Mouse (Mus musculus): ENCODE measurements around the gene Gm26661. TPM values are rescaled to one million over a fixed set of nuclear protein-coding genes. Genes with fewer than 3 reads are reported as not detected.

The Gm26661 gene
- polyA plus RNA-seq, 1 experiment from 2014 or later: not detected

DNA sequence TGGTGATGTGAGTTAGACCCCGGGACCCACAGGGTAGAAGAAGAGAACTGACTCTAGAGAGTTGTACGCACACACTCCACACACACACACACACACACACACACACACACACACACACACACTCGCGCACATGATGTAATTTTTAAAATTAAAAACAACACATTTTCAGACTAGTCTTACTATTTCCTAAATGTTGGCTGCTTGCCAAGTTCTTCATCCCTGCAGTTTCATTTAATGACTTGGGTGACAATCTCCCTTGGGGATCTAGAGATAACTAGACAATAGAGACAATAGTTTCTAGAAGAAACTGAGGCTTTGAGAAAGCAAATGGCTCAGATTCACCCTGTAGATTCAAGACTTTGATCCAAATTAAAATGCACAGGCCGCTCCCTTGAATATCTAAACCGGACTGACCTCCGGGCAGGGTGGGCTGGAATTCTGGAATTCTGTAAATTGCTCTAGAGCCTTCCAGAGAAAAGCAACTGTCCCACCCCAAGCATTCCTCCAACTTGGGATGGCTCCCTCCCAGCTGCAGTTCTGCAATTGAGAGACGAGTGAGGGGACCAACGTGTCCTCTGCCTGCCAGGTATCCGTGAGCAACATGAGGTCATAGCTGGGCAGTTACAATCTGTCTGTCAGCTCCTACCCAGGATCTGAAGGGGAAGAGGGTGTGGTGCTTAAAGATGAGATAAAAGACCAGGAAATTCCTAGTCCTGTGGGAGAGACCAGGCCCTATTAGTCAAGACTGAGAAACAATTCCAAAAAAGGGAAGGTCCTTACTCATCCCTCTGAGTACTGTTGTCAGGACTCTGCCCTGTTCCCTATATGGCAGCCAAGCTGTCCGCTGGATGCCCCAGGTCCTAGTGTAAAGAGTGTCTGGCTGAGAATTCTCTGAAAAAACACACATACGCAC lies 17.9 kb downstream of the Gm26661 start:
- H3K36me3 ChIP-seq (ENCODE audit: control insufficient read depth, insufficient read depth, low read length): no peaks in the 10 kb centered on the region
- no peaks in the 10 kb centered on the region for H3K4me1 ChIP-seq (ENCODE audit: control insufficient read depth, insufficient read depth, low read length)
- no peak for DNase-seq (ENCODE audit: low spot score)
- no peak overlapping the region for H3K4me3 ChIP-seq (ENCODE audit: low read depth, low read length)
- H3K9me3 ChIP-seq (ENCODE audit: control insufficient read depth, low read length): no peaks in the 10 kb centered on the region
- H3K4me2 ChIP-seq (ENCODE audit: low read depth): no peak overlapping the region
- 90% methylated on average over 12 of the region's 12 CpGs for WGBS
- H3K27ac ChIP-seq (ENCODE audit: low read depth, low read length): no peak overlapping the region
- no peak overlapping the region for H3K9ac ChIP-seq (ENCODE audit: low read length)
- no peaks in the 10 kb centered on the region for H3K27me3 ChIP-seq (ENCODE audit: control insufficient read depth, insufficient read depth, low read length)
- ATAC-seq (ENCODE audit: insufficient read depth, low FRiP score, low TSS enrichment): no peak

DNA sequence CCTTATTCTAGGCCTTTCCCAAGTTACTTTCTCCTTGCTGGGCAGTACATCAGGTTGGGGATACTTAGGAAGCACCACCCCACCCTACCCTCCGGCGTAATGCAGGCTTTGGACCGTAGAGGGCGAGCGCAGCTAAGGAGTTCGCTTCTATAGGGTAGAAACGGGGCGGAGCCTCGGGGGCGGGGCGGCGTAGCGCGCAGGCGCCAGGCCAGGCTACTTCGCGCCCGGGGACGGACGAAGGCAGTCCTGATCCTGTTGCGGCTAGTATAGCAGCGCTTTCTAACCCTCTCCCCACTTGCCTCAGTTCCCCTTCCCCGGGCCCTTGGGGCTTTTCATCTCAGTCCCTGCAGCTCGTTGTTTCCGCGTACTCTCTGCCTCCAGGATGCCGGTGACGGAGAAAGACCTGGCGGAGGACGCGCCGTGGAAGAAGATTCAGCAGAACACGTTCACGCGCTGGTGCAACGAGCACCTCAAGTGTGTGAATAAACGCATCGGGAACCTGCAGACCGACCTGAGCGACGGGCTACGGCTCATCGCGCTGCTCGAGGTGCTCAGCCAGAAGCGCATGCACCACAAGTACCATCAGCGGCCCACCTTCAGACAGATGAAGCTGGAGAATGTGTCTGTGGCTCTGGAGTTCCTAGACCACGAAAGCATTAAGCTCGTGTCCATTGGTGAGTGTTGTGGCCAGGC lies 26.5 kb downstream of the Gm26661 start, which contains the start of gene Flnb:
Gene Flnb, plus strand, starts transcription at position 188 of the 693 bp plus-strand sequence.
- peak within 1 kb of the TSS; percentile 94 for H3K4me2 ChIP-seq (ENCODE audit: low read depth)
- peak within 1 kb of the TSS; percentile 64 for H3K4me3 ChIP-seq (ENCODE audit: low read depth, low read length)
- no peaks in the 10 kb centered on the region for H3K27me3 ChIP-seq (ENCODE audit: control insufficient read depth, insufficient read depth, low read length)
- H3K9ac ChIP-seq (ENCODE audit: low read length): peak within 1 kb of the TSS; percentile 47
- under 1% methylated on average over 49 of the region's 49 CpGs for WGBS
- no peaks in the 10 kb centered on the region for H3K9me3 ChIP-seq (ENCODE audit: control insufficient read depth, low read length)
- DNase-seq (ENCODE audit: low spot score) (peak; percentile 98), ATAC-seq (ENCODE audit: insufficient read depth, low FRiP score, low TSS enrichment) (peak; percentile 97)
- H3K4me1 ChIP-seq (ENCODE audit: control insufficient read depth, insufficient read depth, low read length): peaks cover 12% of the 10 kb centered on the region
- H3K36me3 ChIP-seq (ENCODE audit: control insufficient read depth, insufficient read depth, low read length): no peaks in the 10 kb centered on the region
- no peak within 1 kb of the TSS for H3K27ac ChIP-seq (ENCODE audit: low read depth, low read length)

DNA sequence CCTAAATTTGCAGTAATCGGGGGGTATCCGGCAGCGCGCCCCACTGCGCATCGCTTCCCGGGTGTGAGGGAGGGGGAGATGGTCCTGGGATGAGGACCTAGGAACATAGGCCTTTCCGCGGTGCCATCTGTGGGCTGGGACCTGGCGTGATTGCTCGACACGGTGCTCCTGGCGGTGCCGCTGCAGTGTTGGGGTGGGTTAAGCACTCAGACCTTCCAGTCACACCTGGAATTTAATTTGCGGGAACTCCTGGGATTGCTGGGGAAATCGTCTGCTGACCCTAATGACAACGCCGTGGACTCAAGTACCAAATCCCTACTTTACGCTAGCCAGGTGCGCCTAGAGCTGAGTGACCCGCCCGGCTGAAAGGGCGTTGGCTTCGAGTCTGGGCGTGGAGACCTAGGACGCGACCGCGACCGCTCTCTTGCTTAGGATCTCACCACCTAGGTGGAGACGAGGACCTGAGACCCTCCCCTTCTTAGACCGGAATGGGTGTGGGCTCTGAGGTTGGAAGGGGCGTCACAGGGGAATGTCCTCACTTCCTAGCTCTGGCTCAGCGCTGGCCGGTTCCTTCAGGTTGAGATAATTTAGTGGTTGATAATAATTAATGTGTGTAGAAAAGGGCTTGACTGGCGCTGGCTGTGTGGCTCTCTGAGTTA lies 27.2 kb downstream of the Gm26661 start:
- WGBS: under 1% methylated on average over 36 of the region's 36 CpGs
- Histone ChIP-seq H3K27me3 (ENCODE audit: control insufficient read depth, insufficient read depth, low read length) (no peaks in the 10 kb centered on the region), H3K4me1 (ENCODE audit: control insufficient read depth, insufficient read depth, low read length) (peaks cover 12% of the 10 kb centered on the region), H3K9me3 (ENCODE audit: control insufficient read depth, low read length) (no peaks in the 10 kb centered on the region), H3K4me2 (ENCODE audit: low read depth) (peak overlapping the region; percentile 94), H3K9ac (ENCODE audit: low read length) (peak overlapping the region; percentile 47), H3K4me3 (ENCODE audit: low read depth, low read length) (peak overlapping the region; percentile 64), H3K36me3 (ENCODE audit: control insufficient read depth, insufficient read depth, low read length) (no peaks in the 10 kb centered on the region), H3K27ac (ENCODE audit: low read depth, low read length) (no peak overlapping the region)
- peak; percentile 44 for DNase-seq (ENCODE audit: low spot score)
- ATAC-seq (ENCODE audit: insufficient read depth, low FRiP score, low TSS enrichment): peak; percentile 58

DNA sequence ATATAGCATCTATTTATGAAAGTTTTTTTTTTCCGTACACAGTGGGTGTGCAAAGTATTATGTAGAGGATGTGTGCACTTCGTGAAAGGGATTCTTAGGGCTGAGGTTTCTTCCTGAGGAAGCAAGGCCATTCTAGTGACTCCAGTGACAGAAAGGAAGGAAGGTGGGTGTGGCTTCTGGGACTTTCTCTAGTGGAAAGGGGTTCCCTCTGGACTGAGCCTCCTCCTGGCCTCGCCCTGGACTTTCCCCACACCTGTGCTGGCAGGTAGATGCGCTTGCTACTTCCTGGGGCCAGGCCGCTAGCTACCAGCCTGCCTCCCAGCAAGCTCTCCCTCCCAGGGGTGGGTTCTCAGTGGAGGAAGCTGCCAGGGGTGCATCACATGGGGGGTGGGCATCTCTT lies 28.1 kb downstream of the Gm26661 start:
- H3K36me3 ChIP-seq (ENCODE audit: control insufficient read depth, insufficient read depth, low read length): no peaks in the 10 kb centered on the region
- H3K9me3 ChIP-seq (ENCODE audit: control insufficient read depth, low read length): no peaks in the 10 kb centered on the region
- H3K4me1 ChIP-seq (ENCODE audit: control insufficient read depth, insufficient read depth, low read length): peaks cover 12% of the 10 kb centered on the region
- 78% methylated on average over 5 of the region's 5 CpGs for WGBS
- DNase-seq (ENCODE audit: low spot score) (no peak), ATAC-seq (ENCODE audit: insufficient read depth, low FRiP score, low TSS enrichment) (no peak)
- peak overlapping the region; percentile 64; the same call in 1 of the 2 replicates for H3K4me3 ChIP-seq (ENCODE audit: low read depth, low read length)
- H3K27me3 ChIP-seq (ENCODE audit: control insufficient read depth, insufficient read depth, low read length): no peaks in the 10 kb centered on the region
- peak overlapping the region; percentile 94 for H3K4me2 ChIP-seq (ENCODE audit: low read depth)
- no peak overlapping the region for H3K27ac ChIP-seq (ENCODE audit: low read depth, low read length)
- H3K9ac ChIP-seq (ENCODE audit: low read length): no peak overlapping the region

DNA sequence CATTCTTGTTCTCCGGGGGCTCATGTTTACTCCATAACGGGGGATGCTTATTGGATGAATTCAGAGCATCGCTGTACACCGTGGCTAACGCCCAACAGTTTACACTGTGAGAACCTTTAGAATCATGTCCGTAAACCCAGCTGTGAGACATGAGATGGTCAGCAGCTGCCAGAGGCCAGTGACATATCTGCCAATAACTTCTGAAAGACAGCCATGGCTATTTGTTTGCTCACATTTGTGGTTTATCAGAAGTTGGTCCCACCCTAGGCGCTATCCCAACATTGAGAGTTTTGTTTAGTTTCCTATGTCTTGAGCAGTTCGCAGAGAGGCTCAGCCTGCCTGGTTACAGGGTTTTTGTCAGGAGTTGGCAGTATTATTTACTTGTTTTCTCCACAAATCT lies 30.0 kb downstream of the Gm26661 start:
- peaks cover 19% of the 10 kb centered on the region for H3K4me1 ChIP-seq (ENCODE audit: control insufficient read depth, insufficient read depth, low read length)
- H3K4me2 ChIP-seq (ENCODE audit: low read depth): no peak overlapping the region

DNA sequence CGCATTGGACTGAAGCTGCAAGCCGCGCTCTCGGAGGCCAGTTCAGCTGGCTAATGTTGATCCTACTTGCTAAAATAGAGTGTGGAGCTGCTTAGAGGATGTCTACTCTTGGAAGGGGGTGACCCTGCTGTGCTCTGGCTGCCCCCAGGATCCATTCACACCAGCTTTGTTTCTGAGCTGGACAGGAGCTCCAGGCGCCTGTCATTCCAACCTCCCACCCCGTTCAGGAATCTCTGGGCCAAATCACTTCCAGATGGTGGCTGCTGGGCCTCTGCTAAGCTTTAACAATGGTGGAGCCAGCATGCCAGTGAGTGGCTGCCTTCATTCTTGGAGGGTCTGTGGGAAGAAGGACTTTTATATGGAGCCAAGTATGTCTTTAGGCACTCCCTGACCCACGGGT lies 31.3 kb downstream of the Gm26661 start:
- no peak overlapping the region for H3K4me3 ChIP-seq (ENCODE audit: low read depth, low read length)

More for the DNA sequence above, 30.0 kb downstream of the Gm26661 start:
- Histone ChIP-seq H3K9ac (ENCODE audit: low read length) (no peak overlapping the region), H3K9me3 (ENCODE audit: control insufficient read depth, low read length) (no peaks in the 10 kb centered on the region), H3K27ac (ENCODE audit: low read depth, low read length) (no peak overlapping the region), H3K36me3 (ENCODE audit: control insufficient read depth, insufficient read depth, low read length) (no peaks in the 10 kb centered on the region), H3K27me3 (ENCODE audit: control insufficient read depth, insufficient read depth, low read length) (no peaks in the 10 kb centered on the region), H3K4me3 (ENCODE audit: low read depth, low read length) (no peak overlapping the region)
- no peak for DNase-seq (ENCODE audit: low spot score)
- 72% methylated on average over 8 of the region's 8 CpGs for WGBS
- ATAC-seq (ENCODE audit: insufficient read depth, low FRiP score, low TSS enrichment): no peak

DNA sequence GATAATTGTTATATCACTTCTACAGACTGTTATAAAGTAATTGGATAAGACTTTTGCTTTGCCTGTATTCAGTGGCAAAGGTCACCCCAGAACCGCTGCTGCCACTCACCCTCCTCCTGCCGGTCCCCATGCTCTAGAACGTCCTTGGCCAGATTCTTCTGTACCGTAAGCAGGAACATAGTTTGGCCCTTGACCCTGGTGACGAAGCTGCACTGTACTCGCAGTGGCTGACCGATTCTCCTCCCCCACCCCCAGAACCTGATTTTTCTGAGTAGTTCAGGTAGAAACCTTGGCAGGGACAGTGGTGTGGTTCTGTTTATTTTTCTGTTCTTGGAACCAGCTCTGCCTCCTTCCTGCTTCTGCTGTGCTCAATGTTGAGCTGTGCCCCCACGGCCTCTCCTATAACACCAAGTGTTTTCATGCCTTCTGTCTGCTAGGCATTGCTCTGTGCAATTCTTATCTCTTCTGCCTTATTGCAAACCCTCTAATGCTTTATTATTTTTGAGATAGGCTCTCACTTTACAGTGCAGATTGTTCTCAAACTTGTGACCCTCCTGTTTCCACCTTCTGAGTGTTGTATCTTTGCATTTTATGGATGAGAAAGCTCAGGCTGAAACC lies 33.4 kb downstream of the Gm26661 start:
- Histone ChIP-seq H3K36me3 (ENCODE audit: control insufficient read depth, insufficient read depth, low read length) (no peaks in the 10 kb centered on the region), H3K27me3 (ENCODE audit: control insufficient read depth, insufficient read depth, low read length) (no peaks in the 10 kb centered on the region), H3K9ac (ENCODE audit: low read length) (no peak overlapping the region), H3K4me1 (ENCODE audit: control insufficient read depth, insufficient read depth, low read length) (peaks cover 15% of the 10 kb centered on the region), H3K27ac (ENCODE audit: low read depth, low read length) (no peak overlapping the region), H3K4me2 (ENCODE audit: low read depth) (no peak overlapping the region), H3K4me3 (ENCODE audit: low read depth, low read length) (no peak overlapping the region), H3K9me3 (ENCODE audit: control insufficient read depth, low read length) (no peaks in the 10 kb centered on the region)
- 75% methylated on average over 8 of the region's 8 CpGs for WGBS
- DNase-seq (ENCODE audit: low spot score) (no peak), ATAC-seq (ENCODE audit: insufficient read depth, low FRiP score, low TSS enrichment) (no peak)

More for the DNA sequence above, 31.3 kb downstream of the Gm26661 start:
- Histone ChIP-seq H3K4me2 (ENCODE audit: low read depth) (no peak overlapping the region), H3K36me3 (ENCODE audit: control insufficient read depth, insufficient read depth, low read length) (no peaks in the 10 kb centered on the region), H3K4me1 (ENCODE audit: control insufficient read depth, insufficient read depth, low read length) (peaks cover 19% of the 10 kb centered on the region), H3K9me3 (ENCODE audit: control insufficient read depth, low read length) (no peaks in the 10 kb centered on the region), H3K27ac (ENCODE audit: low read depth, low read length) (0 out of 2 replicates have a peak overlapping the region, but pooled peaks have one; percentile 29), H3K27me3 (ENCODE audit: control insufficient read depth, insufficient read depth, low read length) (no peaks in the 10 kb centered on the region), H3K9ac (ENCODE audit: low read length) (no peak overlapping the region)
- peak; percentile 59 for DNase-seq (ENCODE audit: low spot score)
- WGBS: 39% methylated on average over 7 of the region's 7 CpGs
- ATAC-seq (ENCODE audit: insufficient read depth, low FRiP score, low TSS enrichment): no peak

Data from neural tube, embryonic 11.5 days (tissue).